In genomic region chr14:12801100-12801499, GRCm38 (mm10) we compare ENCODE assay signal across 19 mouse cellular contexts. TPM values are rescaled to one million over a fixed set of nuclear protein-coding genes. Genes with fewer than 3 reads are reported as not detected.
DNase-seq lines count a peak whose midpoint lies in the region; ATAC-seq and TF ChIP-seq lines count a peak whose summit lies in the region.
"Had no signal": no experiment of that assay in that cellular context is flagged by ENCODE, and none has a peak within 500 bp of the region (broad histone marks: within the 10 kb centered on the region; RNA-seq: fewer than 3 reads in every experiment).

No protein-coding gene starts in this region.

- no peaks in the 10 kb centered on the region for H3K27me3 ChIP-seq in forebrain, postnatal 0 days (ENCODE audit: insufficient read depth, low read length)
- H3K27me3 ChIP-seq in forebrain, embryonic 13.5 days: no peaks in the 10 kb centered on the region
- H3K27me3 ChIP-seq: hindbrain, embryonic 13.5 days; neural tube, embryonic 12.5 days had no signal

- no peak overlapping the region for H3K9ac ChIP-seq in forebrain, postnatal 0 days
- H3K9ac ChIP-seq in forebrain, embryonic 13.5 days: no peak overlapping the region
- H3K9ac ChIP-seq: hindbrain, embryonic 13.5 days; liver, postnatal 0 days; neural tube, embryonic 12.5 days had no signal

- WGBS in forebrain, postnatal 0 days: 44% methylated on average over 2 of the region's 2 CpGs
- WGBS in forebrain, embryonic 13.5 days: 89% methylated on average over 2 of the region's 2 CpGs

- no peaks in the 10 kb centered on the region for H3K36me3 ChIP-seq in forebrain, postnatal 0 days (ENCODE audit: insufficient read depth)
- H3K36me3 ChIP-seq in forebrain, embryonic 13.5 days (ENCODE audit: poor library complexity, severe bottlenecking): no peaks in the 10 kb centered on the region
- H3K36me3 ChIP-seq: hindbrain, embryonic 13.5 days; neural tube, embryonic 12.5 days had no signal

- TF ChIP-seq CTCF in forebrain, postnatal 0 days (IDR thresholded peaks at IDR 0.05; ENCODE audit: low read depth): no peak

- H3K9me3 ChIP-seq in forebrain, postnatal 0 days (ENCODE audit: low read length): no peaks in the 10 kb centered on the region
- H3K9me3 ChIP-seq in forebrain, embryonic 13.5 days (replicated peaks): no peaks in the 10 kb centered on the region
- H3K9me3 ChIP-seq: hindbrain, embryonic 13.5 days; neural tube, embryonic 12.5 days had no signal

- H3K4me3 ChIP-seq in forebrain, postnatal 0 days (ENCODE audit: low read depth, low read length): no peak overlapping the region
- no peak overlapping the region for H3K4me3 ChIP-seq in forebrain, embryonic 13.5 days
- H3K4me3 ChIP-seq: hindbrain, embryonic 13.5 days; neural tube, embryonic 12.5 days had no signal

- peak; percentile 64 for ATAC-seq in forebrain, postnatal 0 days
- no peak; the same call in 1 of the 2 replicates for ATAC-seq in forebrain, embryonic 13.5 days
- no peak for ATAC-seq in monocyte, adult 5-6 weeks (replicated peaks; ENCODE audit: insufficient number of reproducible peaks, low FRiP score, low TSS enrichment, poor library complexity, severe bottlenecking)
- ATAC-seq: intestine, embryonic 16.5 days; liver, postnatal 0 days had no signal

- DNase-seq in forebrain, postnatal 0 days: peak; percentile 70
- DNase-seq in right cerebral cortex, postnatal 4 days: peak; percentile 40
- no peak for DNase-seq in right cerebral cortex, adult 18-20 months
- DNase-seq in cerebellum, postnatal 10 days: peak; percentile 91 to 94
- DNase-seq in embryo, embryonic 10 days (ENCODE audit: low spot score): no peak
- DNase-seq: adrenal gland, postnatal 10 days; gastrocnemius, postnatal 14 days; heart, postnatal 10 days; liver; liver, postnatal 0 days; lung, postnatal 14 days; thymus, postnatal 36 days had no signal

- no peaks in the 10 kb centered on the region for H3K4me1 ChIP-seq in forebrain, postnatal 0 days (ENCODE audit: insufficient read depth)
- no peaks in the 10 kb centered on the region for H3K4me1 ChIP-seq in forebrain, embryonic 13.5 days
- H3K4me1 ChIP-seq: hindbrain, embryonic 13.5 days; neural tube, embryonic 12.5 days had no signal

- no peak overlapping the region for H3K4me2 ChIP-seq in forebrain, postnatal 0 days (ENCODE audit: low read depth)
- H3K4me2 ChIP-seq in forebrain, embryonic 13.5 days: no peak overlapping the region
- H3K4me2 ChIP-seq: hindbrain, embryonic 13.5 days; neural tube, embryonic 12.5 days had no signal

- H3K27ac ChIP-seq in forebrain, postnatal 0 days (ENCODE audit: low read depth, low read length): no peak overlapping the region
- no peak overlapping the region for H3K27ac ChIP-seq in forebrain, embryonic 13.5 days
- H3K27ac ChIP-seq: hindbrain, embryonic 13.5 days; kidney, postnatal 0 days; neural tube, embryonic 12.5 days had no signal

RNA-seq across cellular contexts. Expression of gene Cadps, which starts 21.8 kb away (rescaled TPM):
- 154 and 164 TPM in 2 replicates for total RNA-seq in forebrain, postnatal 0 days (2014; rRNA removed)
- polyA plus RNA-seq in forebrain, postnatal 0 days (2015; fragmentation: Nextera tagmentation; extraction: Ambion mirVana): 16.9 and 27.2 TPM in 2 replicates
- polyA plus RNA-seq in forebrain, embryonic 13.5 days (2015; fragmentation: Nextera tagmentation; extraction: Ambion mirVana): 17.0 and 24.0 TPM in 2 replicates
- not detected in 3 replicates for total RNA-seq in monocyte, adult 5-6 weeks (2017)
- total RNA-seq: megakaryocyte-erythroid progenitor cell, adult 5-6 weeks had no signal
- polyA plus RNA-seq: liver, postnatal 0 days had no signal

Comparison
In these comparisons a context has a peak if more than half of its experiments do, and no peak if none do; other contexts are left out.
1. DNase-seq: peak in forebrain, postnatal 0 days (single experiment), right cerebral cortex, postnatal 4 days (single experiment) and cerebellum, postnatal 10 days (2 of 2); none in right cerebral cortex, adult 18-20 months (single experiment) and embryo, embryonic 10 days (single experiment).
2. RNA of gene Cadps, which starts 21.8 kb away (total RNA-seq): 154 to 164 TPM in forebrain, postnatal 0 days; not detected in monocyte, adult 5-6 weeks; every median in the first group is over 100 times any median in the second.